Mouse (Mus musculus): Measurements from ENCODE around the gene Wdr26. TPM values are rescaled to one million over a fixed set of nuclear protein-coding genes. Genes with fewer than 3 reads are reported as not detected.
A peak's percentile ranks its signal among the peaks of the same experiment; 100 is the strongest.

Gene Wdr26
- polyA plus RNA-seq, 1 experiment from 2014 or later = 28.2 TPM

GRCm38 (mm10) chr1:181225281-181225680 lies 13.5 kb upstream of the Wdr26 start:
- H3K4me3 ChIP-seq (ENCODE audit: low read depth, low read length) = no peak overlapping the region
- DNase-seq (ENCODE audit: low spot score) (no peak), ATAC-seq (replicated peaks; ENCODE audit: insufficient number of reproducible peaks, low FRiP score, low TSS enrichment, low read depth) (no peak)
- no peak overlapping the region for H3K27ac ChIP-seq (replicated peaks; ENCODE audit: low read depth, low read length)
- H3K4me2 ChIP-seq (ENCODE audit: low read depth, low read length) = no peak overlapping the region
- no peaks in the 10 kb centered on the region for H3K9me3 ChIP-seq (replicated peaks; ENCODE audit: control insufficient read depth, low read length)
- H3K27me3 ChIP-seq (ENCODE audit: control insufficient read depth, insufficient read depth, low read length) = no peaks in the 10 kb centered on the region
- H3K9ac ChIP-seq (replicated peaks; ENCODE audit: low read length) = no peak overlapping the region
- no peaks in the 10 kb centered on the region for H3K36me3 ChIP-seq (replicated peaks; ENCODE audit: control insufficient read depth, insufficient read depth, low read depth, low read length)
- WGBS = 74% methylated on average over 5 of the region's 5 CpGs
- no peaks in the 10 kb centered on the region for H3K4me1 ChIP-seq (ENCODE audit: control insufficient read depth, insufficient read depth, low read length)

- Histone ChIP-seq H3K36me3 (replicated peaks; ENCODE audit: control insufficient read depth, insufficient read depth, low read depth, low read length) (no peaks in the 10 kb centered on the region), H3K9ac (replicated peaks; ENCODE audit: low read length) (no peak overlapping the region), H3K4me1 (ENCODE audit: control insufficient read depth, insufficient read depth, low read length) (no peaks in the 10 kb centered on the region), H3K4me3 (ENCODE audit: low read depth, low read length) (no peak overlapping the region), H3K9me3 (replicated peaks; ENCODE audit: control insufficient read depth, low read length) (no peaks in the 10 kb centered on the region), H3K4me2 (ENCODE audit: low read depth, low read length) (no peak overlapping the region), H3K27ac (replicated peaks; ENCODE audit: low read depth, low read length) (no peak overlapping the region), H3K27me3 (ENCODE audit: control insufficient read depth, insufficient read depth, low read length) (no peaks in the 10 kb centered on the region)
- ATAC-seq (replicated peaks; ENCODE audit: insufficient number of reproducible peaks, low FRiP score, low TSS enrichment, low read depth) (no peak), DNase-seq (ENCODE audit: low spot score) (no peak)
- 32% methylated on average over 1 of the region's 1 CpGs for WGBS
Observed at GRCm38 (mm10) chr1:181222041-181222440, 10.2 kb upstream of the Wdr26 start.

DNA sequence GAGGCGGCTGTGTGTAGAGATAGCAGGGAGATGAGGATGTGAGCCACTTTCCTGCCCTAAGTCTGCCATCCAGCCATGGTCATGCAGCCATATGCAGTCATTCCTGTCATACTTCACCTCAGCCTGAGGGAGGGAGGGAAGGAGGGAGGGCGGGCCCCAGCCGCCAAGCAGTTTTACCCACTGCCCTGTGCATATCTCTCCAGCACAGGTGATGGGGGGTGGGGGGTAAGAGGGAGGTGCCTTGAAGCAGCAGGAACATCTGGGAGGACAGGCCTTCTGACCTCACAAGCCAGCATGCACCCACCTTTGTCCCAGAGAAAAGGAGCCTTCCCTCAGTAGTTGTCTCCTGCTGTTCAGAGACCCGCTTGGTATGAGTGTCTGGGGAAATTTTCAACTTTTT lies 4.5 kb upstream of the Wdr26 start:
- no peaks in the 10 kb centered on the region; the same call in 1 of the 2 replicates for H3K4me1 ChIP-seq (ENCODE audit: control insufficient read depth, insufficient read depth, low read length)
- no peak overlapping the region for H3K27ac ChIP-seq (replicated peaks; ENCODE audit: low read depth, low read length)
- H3K4me2 ChIP-seq (ENCODE audit: low read depth, low read length) = no peak overlapping the region
- ATAC-seq (replicated peaks; ENCODE audit: insufficient number of reproducible peaks, low FRiP score, low TSS enrichment, low read depth) (no peak), DNase-seq (ENCODE audit: low spot score) (no peak)
- H3K9ac ChIP-seq (replicated peaks; ENCODE audit: low read length) = no peak overlapping the region
- no peaks in the 10 kb centered on the region for H3K9me3 ChIP-seq (replicated peaks; ENCODE audit: control insufficient read depth, low read length)
- no peak overlapping the region for H3K4me3 ChIP-seq (ENCODE audit: low read depth, low read length)
- no peaks in the 10 kb centered on the region for H3K27me3 ChIP-seq (ENCODE audit: control insufficient read depth, insufficient read depth, low read length)
- no peaks in the 10 kb centered on the region for H3K36me3 ChIP-seq (replicated peaks; ENCODE audit: control insufficient read depth, insufficient read depth, low read depth, low read length)
- WGBS = 62% methylated on average over 2 of the region's 4 CpGs

- no peak overlapping the region for H3K4me3 ChIP-seq (ENCODE audit: low read depth, low read length)
- no peak overlapping the region for H3K4me2 ChIP-seq (ENCODE audit: low read depth, low read length)
- no peaks in the 10 kb centered on the region; the same call in 1 of the 2 replicates for H3K4me1 ChIP-seq (ENCODE audit: control insufficient read depth, insufficient read depth, low read length)
- H3K9me3 ChIP-seq (replicated peaks; ENCODE audit: control insufficient read depth, low read length) = no peaks in the 10 kb centered on the region
- no peak overlapping the region for H3K27ac ChIP-seq (replicated peaks; ENCODE audit: low read depth, low read length)
- 87% methylated on average over 8 of the region's 8 CpGs for WGBS
- DNase-seq (ENCODE audit: low spot score) (no peak), ATAC-seq (replicated peaks; ENCODE audit: insufficient number of reproducible peaks, low FRiP score, low TSS enrichment, low read depth) (no peak)
- H3K27me3 ChIP-seq (ENCODE audit: control insufficient read depth, insufficient read depth, low read length) = no peaks in the 10 kb centered on the region
- H3K9ac ChIP-seq (replicated peaks; ENCODE audit: low read length) = no peak overlapping the region
- no peaks in the 10 kb centered on the region for H3K36me3 ChIP-seq (replicated peaks; ENCODE audit: control insufficient read depth, insufficient read depth, low read depth, low read length)
Observed at GRCm38 (mm10) chr1:181214296-181215035, 2.7 kb upstream of the Wdr26 start.

- Histone ChIP-seq H3K27me3 (ENCODE audit: control insufficient read depth, insufficient read depth, low read length) (no peaks in the 10 kb centered on the region), H3K9me3 (replicated peaks; ENCODE audit: control insufficient read depth, low read length) (no peaks in the 10 kb centered on the region), H3K4me1 (ENCODE audit: control insufficient read depth, insufficient read depth, low read length) (no peaks in the 10 kb centered on the region; the same call in 1 of the 2 replicates), H3K4me3 (ENCODE audit: low read depth, low read length) (peak overlapping the region; percentile 72), H3K36me3 (replicated peaks; ENCODE audit: control insufficient read depth, insufficient read depth, low read depth, low read length) (no peaks in the 10 kb centered on the region; the same call in 1 of the 2 replicates), H3K27ac (replicated peaks; ENCODE audit: low read depth, low read length) (peak overlapping the region; percentile 86), H3K4me2 (ENCODE audit: low read depth, low read length) (peak overlapping the region; percentile 83), H3K9ac (replicated peaks; ENCODE audit: low read length) (peak overlapping the region; percentile 96)
- no peak for ATAC-seq (replicated peaks; ENCODE audit: insufficient number of reproducible peaks, low FRiP score, low TSS enrichment, low read depth)
- 0% methylated on average over 11 of the region's 72 CpGs for WGBS
- peak; percentile 38 for DNase-seq (ENCODE audit: low spot score)
Observed at GRCm38 (mm10) chr1:181211403-181211919, 340 bp downstream of the Wdr26 start.

DNA sequence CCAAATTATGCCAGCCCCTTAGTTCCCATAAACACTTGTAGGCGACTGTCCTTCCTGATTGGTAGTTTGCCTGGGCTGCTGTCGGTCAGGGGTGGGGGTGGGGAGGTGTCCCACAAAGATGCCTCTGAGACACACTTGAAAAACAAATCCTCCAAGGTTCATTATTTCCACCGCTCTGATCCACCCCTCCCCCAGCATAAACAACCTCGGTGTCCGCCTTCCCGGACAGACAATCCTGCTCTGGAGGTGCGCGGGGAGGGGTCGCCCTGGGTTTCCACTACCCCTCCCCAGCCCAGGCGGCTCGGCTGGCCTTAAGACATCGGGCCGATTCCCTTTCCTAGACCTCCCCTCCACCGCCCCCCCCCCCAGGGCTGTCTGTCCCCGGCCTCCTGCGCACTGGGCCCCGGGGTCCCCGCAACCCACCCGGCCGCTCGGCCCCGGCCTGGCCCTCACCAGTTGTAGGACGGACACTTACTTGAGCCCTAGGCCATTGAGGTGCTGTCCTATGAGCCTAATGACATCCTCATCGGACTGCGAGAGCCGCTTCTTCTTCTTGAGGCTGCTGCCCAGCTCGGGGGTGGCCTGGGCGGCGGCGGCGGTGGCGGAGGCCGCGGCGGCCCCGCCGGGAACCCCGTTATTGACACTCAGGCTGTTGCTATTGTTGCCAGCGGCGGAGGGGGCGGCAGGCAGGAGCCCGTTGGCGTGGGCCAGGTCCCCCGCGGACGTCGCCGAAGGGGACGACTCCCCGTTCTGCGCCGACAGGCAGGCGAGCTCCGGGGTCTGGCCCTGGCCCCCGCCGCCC lies 999 bp downstream of the Wdr26 start:
- ATAC-seq (replicated peaks; ENCODE audit: insufficient number of reproducible peaks, low FRiP score, low TSS enrichment, low read depth) = peak; percentile 54
- under 1% methylated on average over 49 of the region's 56 CpGs for WGBS

GRCm38 (mm10) chr1:181210147-181210546 lies 1.7 kb downstream of the Wdr26 start:
- Histone ChIP-seq H3K27me3 (ENCODE audit: control insufficient read depth, insufficient read depth, low read length) (no peaks in the 10 kb centered on the region), H3K4me3 (ENCODE audit: low read depth, low read length) (peak overlapping the region; percentile 72), H3K36me3 (replicated peaks; ENCODE audit: control insufficient read depth, insufficient read depth, low read depth, low read length) (no peaks in the 10 kb centered on the region; the same call in 1 of the 2 replicates), H3K4me2 (ENCODE audit: low read depth, low read length) (peak overlapping the region; percentile 83), H3K4me1 (ENCODE audit: control insufficient read depth, insufficient read depth, low read length) (no peaks in the 10 kb centered on the region; the same call in 1 of the 2 replicates), H3K27ac (replicated peaks; ENCODE audit: low read depth, low read length) (no peak overlapping the region), H3K9ac (replicated peaks; ENCODE audit: low read length) (peak overlapping the region; percentile 96), H3K9me3 (replicated peaks; ENCODE audit: control insufficient read depth, low read length) (no peaks in the 10 kb centered on the region)
- ATAC-seq (replicated peaks; ENCODE audit: insufficient number of reproducible peaks, low FRiP score, low TSS enrichment, low read depth) = no peak
- DNase-seq (ENCODE audit: low spot score) = no peak
- 22% methylated on average over 4 of the region's 4 CpGs for WGBS

More for the DNA sequence above, 999 bp downstream of the Wdr26 start:
- peak overlapping the region; percentile 72 for H3K4me3 ChIP-seq (ENCODE audit: low read depth, low read length)
- H3K9ac ChIP-seq (replicated peaks; ENCODE audit: low read length) = peak overlapping the region; percentile 96
- peak; percentile 36 for DNase-seq (ENCODE audit: low spot score)
- no peaks in the 10 kb centered on the region; the same call in 1 of the 2 replicates for H3K4me1 ChIP-seq (ENCODE audit: control insufficient read depth, insufficient read depth, low read length)
- no peaks in the 10 kb centered on the region for H3K9me3 ChIP-seq (replicated peaks; ENCODE audit: control insufficient read depth, low read length)
- H3K27me3 ChIP-seq (ENCODE audit: control insufficient read depth, insufficient read depth, low read length) = no peaks in the 10 kb centered on the region
- no peaks in the 10 kb centered on the region; the same call in 1 of the 2 replicates for H3K36me3 ChIP-seq (replicated peaks; ENCODE audit: control insufficient read depth, insufficient read depth, low read depth, low read length)
- peak overlapping the region; percentile 86 for H3K27ac ChIP-seq (replicated peaks; ENCODE audit: low read depth, low read length)
- H3K4me2 ChIP-seq (ENCODE audit: low read depth, low read length) = peak overlapping the region; percentile 83
